10 mouse cellular contexts compared by ENCODE assay signal in genomic region chr6:124904991-124905860, GRCm38 (mm10). TPM values are rescaled to one million over a fixed set of nuclear protein-coding genes. Genes with fewer than 3 reads are reported as not detected.
DNase-seq lines count a peak whose midpoint lies in the region; ATAC-seq lines count a peak whose summit lies in the region.
"Had no signal": no experiment of that assay in that cellular context is flagged by ENCODE, and none has a peak within 500 bp of the region (broad histone marks: within the 10 kb centered on the region; RNA-seq: fewer than 3 reads in every experiment).

No protein-coding gene starts in this region.

- intact Hi-C loops in heart, postnatal 36 days (cut with DNase I) = loop anchor here (1.0 to 5.0 kb wide), 3 partner anchors 12 to 127 kb away; no protein-coding TSS in a partner anchor

- DNase-seq in heart, postnatal 36 days = no peak
- DNase-seq in hindbrain, embryonic 10.5 days (ENCODE audit: low spot score) = peak; percentile 15
- DNase-seq in midbrain, embryonic 14.5 days = no peak
- DNase-seq in right cerebral cortex, postnatal 10 days (ENCODE audit: low spot score in 2 of 2) = no peak
- no peak for DNase-seq in ovary, postnatal 36 days (ENCODE audit: low spot score)
- DNase-seq in adipocyte (ENCODE audit: low spot score) = no peak
- DNase-seq: kidney, adult 9 months had no signal

- H3K27me3 ChIP-seq in heart, embryonic 13.5 days (replicated peaks) = peaks cover 23% of the 10 kb centered on the region
- H3K27me3 ChIP-seq in hindbrain, embryonic 10.5 days (ENCODE audit: insufficient read depth, poor library complexity, severe bottlenecking) = peaks cover 25% of the 10 kb centered on the region
- H3K27me3 ChIP-seq in midbrain, embryonic 14.5 days (ENCODE audit: control insufficient read depth, insufficient read depth, low read length) = 0 out of 2 replicates have a peak, but pooled peaks cover 4% of the 10 kb centered on the region
- H3K27me3 ChIP-seq: Patski had no signal

- H3K4me1 ChIP-seq in heart, embryonic 13.5 days = peaks cover 21% of the 10 kb centered on the region
- H3K4me1 ChIP-seq in brown adipose tissue, adult 24 weeks (ENCODE audit: control insufficient read depth, insufficient read depth, insufficient read length, low read length) = peaks cover 6% of the 10 kb centered on the region; the same call in 1 of the 2 replicates
- peaks cover 44% of the 10 kb centered on the region for H3K4me1 ChIP-seq in hindbrain, embryonic 10.5 days (replicated peaks)
- H3K4me1 ChIP-seq in midbrain, embryonic 14.5 days (ENCODE audit: control insufficient read depth, insufficient read depth, low read length) = peaks cover 28% of the 10 kb centered on the region

- no peak for ATAC-seq in heart, embryonic 13.5 days (ENCODE audit: extremely low read depth, insufficient number of reproducible peaks, low FRiP score, low TSS enrichment)
- no peak for ATAC-seq in midbrain, embryonic 14.5 days (ENCODE audit: low FRiP score, low TSS enrichment)

- peak overlapping the region; percentile 62 for H3K4me3 ChIP-seq in heart, embryonic 13.5 days
- peak overlapping the region; percentile 51; the same call in 1 of the 2 replicates for H3K4me3 ChIP-seq in brown adipose tissue, adult 24 weeks (ENCODE audit: insufficient read depth, low read depth, low read length)
- peak overlapping the region; percentile 61 for H3K4me3 ChIP-seq in hindbrain, embryonic 10.5 days
- peak overlapping the region; percentile 39 for H3K4me3 ChIP-seq in midbrain, embryonic 14.5 days (replicated peaks; ENCODE audit: low read depth, low read length)

- H3K9me3 ChIP-seq in heart, embryonic 13.5 days = no peaks in the 10 kb centered on the region
- no peaks in the 10 kb centered on the region for H3K9me3 ChIP-seq in hindbrain, embryonic 10.5 days
- H3K9me3 ChIP-seq in midbrain, embryonic 14.5 days (ENCODE audit: control insufficient read depth, low read length) = no peaks in the 10 kb centered on the region

- WGBS in heart, embryonic 13.5 days = 36% methylated on average over 13 of the region's 16 CpGs
- 34% methylated on average over 16 of the region's 16 CpGs for WGBS in hindbrain, embryonic 10.5 days
- WGBS in midbrain, embryonic 14.5 days = 26% methylated on average over 15 of the region's 16 CpGs

- no peaks in the 10 kb centered on the region for H3K36me3 ChIP-seq in heart, embryonic 13.5 days
- H3K36me3 ChIP-seq in hindbrain, embryonic 10.5 days = no peaks in the 10 kb centered on the region
- 0 out of 2 replicates have a peak, but pooled peaks cover 3% of the 10 kb centered on the region for H3K36me3 ChIP-seq in midbrain, embryonic 14.5 days (ENCODE audit: control insufficient read depth, insufficient read depth, low read length)

- H3K4me2 ChIP-seq in heart, embryonic 13.5 days = peak overlapping the region; percentile 87
- H3K4me2 ChIP-seq in midbrain, embryonic 14.5 days (ENCODE audit: low read length) = peak overlapping the region; percentile 82

- H3K27ac ChIP-seq in heart, embryonic 13.5 days (replicated peaks) = peak overlapping the region; percentile 99
- H3K27ac ChIP-seq in brown adipose tissue, adult 24 weeks (replicated peaks; ENCODE audit: low read depth, low read length) = peak overlapping the region; percentile 77
- H3K27ac ChIP-seq in hindbrain, embryonic 10.5 days = peak overlapping the region; percentile 98
- H3K27ac ChIP-seq in midbrain, embryonic 14.5 days (replicated peaks; ENCODE audit: low read depth, low read length) = peak overlapping the region; percentile 99

- peak overlapping the region; percentile 86 for H3K9ac ChIP-seq in heart, embryonic 13.5 days
- H3K9ac ChIP-seq in midbrain, embryonic 14.5 days (replicated peaks; ENCODE audit: low read length) = peak overlapping the region; percentile 62

RNA-seq across cellular contexts. Expression of gene Lag3, which starts 6.3 kb away (rescaled TPM):
- polyA plus RNA-seq in heart, embryonic 13.5 days (2015; fragmentation: Nextera tagmentation; extraction: Ambion mirVana) = 1.0 and 1.1 TPM in 2 replicates
- under 1 TPM; 0.19 to 0.43 TPM for total RNA-seq in heart, postnatal 36 days (2021)
- 12.2 and 15.1 TPM in 2 replicates for polyA plus RNA-seq in brown adipose tissue, adult 24 weeks (2012; ENCODE audit: insufficient read depth, insufficient read length, missing spikeins)
- 1.1 and 1.3 TPM in 2 replicates for polyA plus RNA-seq in hindbrain, embryonic 10.5 days (2016; fragmentation: Nextera tagmentation; extraction: Ambion mirVana)
- polyA plus RNA-seq in midbrain, embryonic 14.5 days (2014; fragmentation: Nextera tagmentation; extraction: Ambion mirVana) = 3.3 and 3.5 TPM in 2 replicates

RNA-seq across cellular contexts. Expression of gene Ptms, which starts 14.7 kb away (rescaled TPM):
- polyA plus RNA-seq in heart, embryonic 13.5 days (2015; fragmentation: Nextera tagmentation; extraction: Ambion mirVana) = 231 and 233 TPM in 2 replicates
- total RNA-seq in heart, postnatal 36 days (2021) = 100 to 1,000 TPM; 192 to 194 TPM
- polyA plus RNA-seq in brown adipose tissue, adult 24 weeks (2012; ENCODE audit: insufficient read depth, insufficient read length, missing spikeins) = 949 and 1,236 TPM in 2 replicates
- polyA plus RNA-seq in hindbrain, embryonic 10.5 days (2016; fragmentation: Nextera tagmentation; extraction: Ambion mirVana) = 271 and 416 TPM in 2 replicates
- polyA plus RNA-seq in midbrain, embryonic 14.5 days (2014; fragmentation: Nextera tagmentation; extraction: Ambion mirVana) = 749 and 823 TPM in 2 replicates

RNA-seq across cellular contexts. Expression of gene Cd4, which starts 17.2 kb away (rescaled TPM):
- not detected in 2 replicates for polyA plus RNA-seq in heart, embryonic 13.5 days (2015; fragmentation: Nextera tagmentation; extraction: Ambion mirVana)
- under 1 TPM; 0.72 to 0.76 TPM for total RNA-seq in heart, postnatal 36 days (2021)
- polyA plus RNA-seq in brown adipose tissue, adult 24 weeks (2012; ENCODE audit: insufficient read depth, insufficient read length, missing spikeins) = not detected in 2 replicates
- not detected in 2 replicates for polyA plus RNA-seq in hindbrain, embryonic 10.5 days (2016; fragmentation: Nextera tagmentation; extraction: Ambion mirVana)
- polyA plus RNA-seq in midbrain, embryonic 14.5 days (2014; fragmentation: Nextera tagmentation; extraction: Ambion mirVana) = 0.11 and 0.27 TPM in 2 replicates
- polyA plus RNA-seq: Patski had no signal

RNA-seq across cellular contexts. Expression of gene Mlf2, which starts 26.0 kb away (rescaled TPM):
- 288 and 320 TPM in 2 replicates for polyA plus RNA-seq in heart, embryonic 13.5 days (2015; fragmentation: Nextera tagmentation; extraction: Ambion mirVana)
- total RNA-seq in heart, postnatal 36 days (2021) = 100 to 1,000 TPM; 195 to 197 TPM
- 238 and 301 TPM in 2 replicates for polyA plus RNA-seq in brown adipose tissue, adult 24 weeks (2012; ENCODE audit: insufficient read depth, insufficient read length, missing spikeins)
- 417 and 499 TPM in 2 replicates for polyA plus RNA-seq in hindbrain, embryonic 10.5 days (2016; fragmentation: Nextera tagmentation; extraction: Ambion mirVana)
- 535 and 570 TPM in 2 replicates for polyA plus RNA-seq in midbrain, embryonic 14.5 days (2014; fragmentation: Nextera tagmentation; extraction: Ambion mirVana)

RNA-seq across cellular contexts. Expression of gene Gpr162, which starts 41.4 kb away (rescaled TPM):
- polyA plus RNA-seq in heart, embryonic 13.5 days (2015; fragmentation: Nextera tagmentation; extraction: Ambion mirVana) = 1.6 TPM in 2 replicates
- total RNA-seq in heart, postnatal 36 days (2021) = under 1 TPM; 0.72 to 0.98 TPM
- 0.88 TPM in 1 of 2 replicates, not detected in the other for polyA plus RNA-seq in brown adipose tissue, adult 24 weeks (2012; ENCODE audit: insufficient read depth, insufficient read length, missing spikeins)
- 2.3 and 5.0 TPM in 2 replicates for polyA plus RNA-seq in hindbrain, embryonic 10.5 days (2016; fragmentation: Nextera tagmentation; extraction: Ambion mirVana)
- 14.7 and 34.9 TPM in 2 replicates for polyA plus RNA-seq in midbrain, embryonic 14.5 days (2014; fragmentation: Nextera tagmentation; extraction: Ambion mirVana)
